Mouse (Mus musculus) urinary bladder, postnatal 14 days (tissue): ENCODE measurements at regions not wholly inside any gene's neighbourhood (a gene's known extent, or its start where the extent isn't known, plus 50 kb on each side); places are given as distances from the start of the nearest gene placed in this dataset.

Experiments used
- DNase-seq: peaks from one replicate; pipeline ENCODE4 v3.0.0; 2021; ENCODE audit warnings: low spot score

GRCm38 (mm10) chr7:123059718-123060337 lies 63.9 kb upstream of the Tnrc6a start:
- DNase-seq: no peak

DNA sequence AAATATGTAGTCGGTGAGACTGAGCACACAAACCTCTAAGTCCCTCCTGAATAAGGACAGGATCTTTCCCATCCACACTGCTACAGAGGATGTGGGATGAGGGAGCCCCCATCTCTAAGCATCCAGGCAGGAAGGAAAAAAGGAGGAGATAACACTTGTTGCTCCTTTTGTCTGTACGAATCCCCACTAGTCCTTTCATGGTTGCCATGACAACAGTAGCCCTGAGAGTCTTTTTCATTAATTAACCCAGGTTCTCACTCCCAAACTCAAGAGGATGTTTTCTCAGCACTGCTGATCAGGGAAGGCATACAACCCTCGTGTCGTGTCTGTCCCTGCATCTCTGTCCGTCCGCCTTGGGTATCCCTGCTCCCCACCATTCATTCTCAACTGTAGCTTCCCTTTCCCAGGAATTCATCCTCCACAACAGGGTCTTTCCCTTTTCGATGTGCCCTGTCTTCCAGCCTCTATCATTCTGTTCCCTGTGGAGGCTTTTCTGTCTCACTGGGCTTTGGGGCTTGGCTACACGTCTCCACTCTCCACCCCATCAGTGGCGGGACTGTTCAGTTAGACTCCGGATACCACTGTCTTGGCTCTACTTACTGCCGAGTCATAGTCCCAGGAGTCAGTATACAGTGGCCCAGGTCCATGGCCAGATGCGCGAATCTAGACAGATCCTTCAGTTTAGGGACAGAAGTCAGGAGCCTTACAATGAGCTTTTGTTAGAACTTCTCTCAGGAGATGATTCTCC lies 60.2 kb upstream of the Tnrc6a start:
- no peak for DNase-seq

- DNase-seq: peak; percentile 16
Observed at GRCm38 (mm10) chr7:123065951-123066351, 57.7 kb upstream of the Tnrc6a start.

GRCm38 (mm10) chr7:123067396-123067795 lies 56.3 kb upstream of the Tnrc6a start:
- no peak for DNase-seq

GRCm38 (mm10) chr7:123068241-123068640 lies 55.4 kb upstream of the Tnrc6a start:
- no peak for DNase-seq

DNA sequence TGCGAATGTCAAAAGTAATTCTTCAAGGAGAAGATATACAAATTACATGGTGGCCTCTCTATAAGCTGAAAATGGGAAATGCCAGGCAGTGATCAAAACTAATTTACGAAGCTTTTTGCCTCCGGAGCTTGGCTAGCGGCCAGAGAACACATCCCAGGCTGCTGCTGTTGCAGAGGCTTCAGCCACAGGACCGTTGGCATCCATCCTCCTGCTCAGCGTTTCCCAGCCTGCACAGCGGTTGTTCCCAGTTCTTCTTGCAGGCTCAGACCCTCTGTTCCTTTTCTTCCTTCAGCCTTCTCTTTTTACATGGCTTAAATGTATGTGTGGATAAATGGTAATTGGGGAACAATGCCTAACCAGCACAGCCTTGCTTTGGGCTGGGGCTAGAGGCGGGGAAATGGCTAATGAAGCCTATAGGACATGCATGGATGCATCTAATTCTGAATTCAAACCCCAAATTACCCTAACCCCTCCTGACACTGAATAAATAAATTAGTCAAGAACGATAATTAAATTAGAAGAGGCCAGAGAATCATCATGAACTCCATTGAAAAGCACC lies 54.9 kb upstream of the Tnrc6a start:
- peak; percentile 34 for DNase-seq

DNA sequence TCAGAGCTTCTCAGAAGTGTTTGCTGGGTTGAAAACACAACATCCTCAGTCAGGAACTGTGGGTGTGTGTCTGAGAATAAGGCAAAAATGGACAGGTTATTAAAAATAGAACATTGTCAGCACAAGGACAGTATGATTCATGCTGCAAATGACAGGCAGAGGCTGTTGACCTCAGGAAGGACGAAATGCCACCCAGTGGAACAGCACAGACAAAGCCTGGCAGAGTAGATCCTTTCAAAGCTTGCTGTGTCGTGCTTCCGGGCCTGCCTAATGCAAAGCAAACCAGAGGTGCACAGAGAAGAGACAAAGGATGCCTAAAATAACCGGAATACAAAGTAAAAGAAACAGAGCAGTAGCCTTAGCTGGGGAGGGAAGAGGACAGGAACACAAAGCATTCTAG lies 54.4 kb upstream of the Tnrc6a start:
- no peak for DNase-seq

- no peak for DNase-seq
Observed at GRCm38 (mm10) chr7:123070861-123071260, 52.8 kb upstream of the Tnrc6a start.
